Mouse (Mus musculus) midbrain, embryonic 12.5 days (tissue): ENCODE measurements at regions not wholly inside any gene's neighbourhood (a gene's known extent, or its start where the extent isn't known, plus 50 kb on each side); places are given as distances from the start of the nearest gene placed in this dataset.

ENCODE experiments used
- ATAC-seq: fragments of 200-750 bp; cut with Nextera tagmentation; 2 replicates; pipeline ENCODE4 v1.8.0; 2017; ENCODE audit warnings: low read depth, moderate TSS enrichment, moderate library complexity; ENCODE audit not compliant: low FRiP score
- H3K27ac ChIP-seq: fragments of 300-500 bp; sonication (generic); replicated peaks from 2 replicates; pipeline ENCODE4 v1.5.1; 2016; ENCODE audit warnings: mild to moderate bottlenecking
- H3K27me3 ChIP-seq: fragments of 300-500 bp; sonication (generic); 2 replicates; pipeline ENCODE4 v1.6.1; 2016; ENCODE audit warnings: mild to moderate bottlenecking
- H3K36me3 ChIP-seq: fragments of 300-500 bp; sonication (generic); 2 replicates; pipeline ENCODE4 v1.6.1; 2016
- H3K4me1 ChIP-seq: fragments of 300-500 bp; sonication (generic); 2 replicates; pipeline ENCODE4 v1.6.1; 2016
- H3K4me2 ChIP-seq: fragments of 300-500 bp; sonication (generic); replicated peaks from 2 replicates; pipeline ENCODE4 v1.6.1; 2016; ENCODE audit warnings: mild to moderate bottlenecking, moderate library complexity
- H3K4me3 ChIP-seq: fragments of 300-500 bp; sonication (generic); 2 replicates; pipeline ENCODE4 v1.5.1; 2016; ENCODE audit warnings: mild to moderate bottlenecking
- H3K9ac ChIP-seq: fragments of 300-500 bp; sonication (generic); replicated peaks from 2 replicates; pipeline ENCODE4 v1.6.1; 2016; ENCODE audit warnings: mild to moderate bottlenecking, moderate library complexity
- H3K9me3 ChIP-seq: fragments of 300-500 bp; sonication (generic); 2 replicates; pipeline ENCODE4 v1.6.1; 2016; ENCODE audit warnings: mild to moderate bottlenecking
- WGBS: fragments of 180-500 bp; shearing (Covaris S2); methylation state at CpG from one replicate; pipeline ENCODE4 v1.1.7; 2016; 5-methylcytosine and 5-hydroxymethylcytosine counted together

GRCm38 (mm10) chr15:16566155-16566732 is 162.3 kb upstream of the Cdh9 start:
- Histone ChIP-seq H3K4me2 (no peak overlapping the region), H3K4me3 (no peak overlapping the region), H3K36me3 (no peaks in the 10 kb centered on the region), H3K27ac (no peak overlapping the region), H3K4me1 (no peaks in the 10 kb centered on the region), H3K9me3 (no peaks in the 10 kb centered on the region), H3K27me3 (no peaks in the 10 kb centered on the region), H3K9ac (no peak overlapping the region)
- ATAC-seq = no peak
- 77% methylated on average over 4 of the region's 4 CpGs for WGBS

- Histone ChIP-seq H3K4me1 (no peaks in the 10 kb centered on the region), H3K4me3 (no peak overlapping the region), H3K4me2 (no peak overlapping the region), H3K27me3 (no peaks in the 10 kb centered on the region), H3K27ac (no peak overlapping the region), H3K36me3 (no peaks in the 10 kb centered on the region), H3K9ac (no peak overlapping the region), H3K9me3 (no peaks in the 10 kb centered on the region)
- ATAC-seq = no peak
Measured at GRCm38 (mm10) chr15:16566799-16567198, 161.8 kb upstream of the Cdh9 start.

GRCm38 (mm10) chr15:16616812-16617211 is 111.7 kb upstream of the Cdh9 start:
- Histone ChIP-seq H3K4me3 (no peak overlapping the region), H3K9me3 (no peaks in the 10 kb centered on the region), H3K9ac (no peak overlapping the region), H3K27me3 (no peaks in the 10 kb centered on the region), H3K27ac (no peak overlapping the region), H3K4me1 (no peaks in the 10 kb centered on the region), H3K36me3 (no peaks in the 10 kb centered on the region), H3K4me2 (no peak overlapping the region)
- 95% methylated on average over 5 of the region's 5 CpGs for WGBS
- no peak for ATAC-seq

- Histone ChIP-seq H3K27ac (no peak overlapping the region), H3K9ac (no peak overlapping the region), H3K4me1 (no peaks in the 10 kb centered on the region), H3K9me3 (no peaks in the 10 kb centered on the region), H3K4me3 (no peak overlapping the region), H3K4me2 (no peak overlapping the region), H3K27me3 (no peaks in the 10 kb centered on the region), H3K36me3 (no peaks in the 10 kb centered on the region)
- ATAC-seq = no peak
- WGBS = 88% methylated on average over 8 of the region's 8 CpGs
Measured at GRCm38 (mm10) chr15:16629341-16630121, 99.0 kb upstream of the Cdh9 start.

- no peaks in the 10 kb centered on the region for H3K9me3 ChIP-seq
- no peaks in the 10 kb centered on the region for H3K27me3 ChIP-seq
- H3K9ac ChIP-seq = no peak overlapping the region
- 62% methylated on average over 3 of the region's 3 CpGs for WGBS
- ATAC-seq = no peak
- H3K27ac ChIP-seq = no peak overlapping the region
- no peaks in the 10 kb centered on the region for H3K4me1 ChIP-seq
- H3K4me3 ChIP-seq = no peak overlapping the region
- no peak overlapping the region for H3K4me2 ChIP-seq
- H3K36me3 ChIP-seq = no peaks in the 10 kb centered on the region
Measured at GRCm38 (mm10) chr15:16639631-16640030, 88.9 kb upstream of the Cdh9 start.

- 0 out of 2 replicates have a peak, but pooled peaks have one; percentile 58 for ATAC-seq
- Histone ChIP-seq H3K36me3 (no peaks in the 10 kb centered on the region), H3K4me1 (no peaks in the 10 kb centered on the region), H3K4me3 (no peak overlapping the region), H3K9me3 (no peaks in the 10 kb centered on the region), H3K9ac (no peak overlapping the region), H3K4me2 (no peak overlapping the region), H3K27me3 (no peaks in the 10 kb centered on the region), H3K27ac (no peak overlapping the region)
- 74% methylated on average over 3 of the region's 3 CpGs for WGBS
Measured at GRCm38 (mm10) chr15:16652934-16653669, 75.5 kb upstream of the Cdh9 start.

- Histone ChIP-seq H3K27me3 (no peaks in the 10 kb centered on the region), H3K27ac (no peak overlapping the region), H3K9ac (no peak overlapping the region), H3K4me3 (no peak overlapping the region), H3K4me1 (no peaks in the 10 kb centered on the region), H3K36me3 (no peaks in the 10 kb centered on the region), H3K4me2 (no peak overlapping the region), H3K9me3 (no peaks in the 10 kb centered on the region)
- 85% methylated on average over 4 of the region's 4 CpGs for WGBS
- no peak for ATAC-seq
Measured at GRCm38 (mm10) chr15:16653690-16654089, 74.9 kb upstream of the Cdh9 start.

- H3K27me3 ChIP-seq = no peaks in the 10 kb centered on the region
- H3K4me2 ChIP-seq = no peak overlapping the region
- no peak for ATAC-seq
- 89% methylated on average over 3 of the region's 3 CpGs for WGBS
- no peaks in the 10 kb centered on the region for H3K4me1 ChIP-seq
- no peak overlapping the region for H3K9ac ChIP-seq
- H3K4me3 ChIP-seq = no peak overlapping the region
- no peak overlapping the region for H3K27ac ChIP-seq
- no peaks in the 10 kb centered on the region for H3K36me3 ChIP-seq
- no peaks in the 10 kb centered on the region for H3K9me3 ChIP-seq
Measured at GRCm38 (mm10) chr15:16661226-16661625, 67.3 kb upstream of the Cdh9 start.
